Mouse (Mus musculus): ENCODE results near the gene Bcl2.

GRCm38 (mm10) chr1:106682829-106683228 is 31.2 kb downstream of the Bcl2 start:
- no peak for TF ChIP-seq CTCF (IDR thresholded peaks at IDR 0.05)
- no peak for TF ChIP-seq POLR2A (IDR thresholded peaks at IDR 0.05; ENCODE audit: insufficient read depth, low read depth, low read length)
- TF ChIP-seq EP300 (IDR thresholded peaks at IDR 0.05; ENCODE audit: insufficient read depth, low read depth, low read length), result no peak

Measured in heart, adult 2 months (tissue).